Mouse (Mus musculus) liver, embryonic 14.5 days (tissue): ENCODE results near the gene Gipc1. TPM values are rescaled to one million over a fixed set of nuclear protein-coding genes. Genes with fewer than 3 reads are reported as not detected.

Source experiments
- ATAC-seq: fragments of 200-750 bp; cut with Nextera tagmentation; 2 replicates; pipeline ENCODE4 v1.8.0; 2017; ENCODE audit warnings: moderate number of reproducible peaks, mild to moderate bottlenecking, moderate library complexity; ENCODE audit not compliant: insufficient read depth
- DNase-seq, 3 experiments: peaks; one replicate each; pipeline ENCODE4 v3.0.0-alpha.2; 2012 to 2013; ENCODE audit warnings: low read depth in 3 of 3, low spot score in 3 of 3
- H3K27ac ChIP-seq: fragments of 300-500 bp; sonication (generic); 2 replicates; pipeline ENCODE4 v1.5.1; 2014; ENCODE audit warnings: moderate library complexity, mild to moderate bottlenecking, control low read depth, inconsistent platforms
- H3K27me3 ChIP-seq: fragments of 300-500 bp; sonication (generic); 2 replicates; pipeline ENCODE4 v1.6.1; 2014; ENCODE audit warnings: mild to moderate bottlenecking, low read length, moderate library complexity; ENCODE audit not compliant: control insufficient read depth, insufficient read depth
- H3K36me3 ChIP-seq: fragments of 300-500 bp; sonication (generic); replicated peaks from 2 replicates; pipeline ENCODE4 v1.6.1; 2014; ENCODE audit warnings: low read depth; ENCODE audit not compliant: control insufficient read depth, insufficient read depth
- H3K4me1 ChIP-seq, 2 experiments: fragments of 200-500 bp in 1 of 2; fragments of 300-500 bp in 1 of 2; sonication (generic) in 1 of 2; replicated peaks; 2 replicates each; pipeline ENCODE4 v1.6.1; 2012 to 2014; ENCODE audit warnings: antibody characterized with exemption in 1 of 2, inconsistent platforms in 1 of 2, low read length in 1 of 2; ENCODE audit not compliant: control insufficient read depth in 2 of 2, insufficient read depth in 2 of 2
- H3K4me2 ChIP-seq: fragments of 300-500 bp; sonication (generic); 2 replicates; pipeline ENCODE4 v1.6.1; 2014; ENCODE audit warnings: low read depth, mild to moderate bottlenecking, control low read depth, moderate library complexity
- H3K4me3 ChIP-seq, 2 experiments: fragments of 200-500 bp in 1 of 2; fragments of 300-500 bp in 1 of 2; sonication (generic) in 1 of 2; 2 replicates each; pipeline ENCODE4 v1.5.1; 2012 to 2014; ENCODE audit warnings: low read depth in 2 of 2, low read length in 2 of 2, mild to moderate bottlenecking in 2 of 2, control low read depth in 1 of 2, inconsistent platforms in 1 of 2, moderate library complexity in 1 of 2; ENCODE audit not compliant: insufficient read depth in 1 of 2
- H3K9ac ChIP-seq: fragments of 300-500 bp; sonication (generic); replicated peaks from 2 replicates; pipeline ENCODE4 v1.6.1; 2014; ENCODE audit warnings: mild to moderate bottlenecking, control low read depth, moderate library complexity
- H3K9me3 ChIP-seq: fragments of 300-500 bp; sonication (generic); 2 replicates; pipeline ENCODE4 v1.6.1; 2016; ENCODE audit warnings: low read length, mixed read lengths; ENCODE audit not compliant: control insufficient read depth
- CTCF ChIP-seq: IDR thresholded peaks from 2 replicates; pipeline ENCODE4 v1.5.1; 2016; ENCODE audit warnings: antibody characterized with exemption, low read depth, control low read depth
- EP300 ChIP-seq: IDR thresholded peaks from 2 replicates; pipeline ENCODE4 v1.6.1; 2016; ENCODE audit warnings: antibody characterized with exemption, low read depth
- WGBS: fragments of 180-500 bp; shearing (Covaris S2); extraction: QIAGEN DNeasy Blood & Tissue Kit; methylation state at CpG from one replicate; pipeline ENCODE4 v1.1.7; 2014; ENCODE audit not compliant: insufficient replicate concordance; 5-methylcytosine and 5-hydroxymethylcytosine counted together
- polyA plus RNA-seq, 2 experiments: library from polyadenylated mRNA; depleted of rRNA in 1 of 2; stranded (reverse) in 1 of 2; unstranded in 1 of 2; fragments of >200 nt; fragmentation: Nextera tagmentation in 1 of 2; extraction: Ambion mirVana in 1 of 2; gene quantifications; 2 replicates each; pipeline versions ENCODE4 v1.2.1 to v1.2.3; 2012 to 2014

Gipc1 gene
- polyA plus RNA-seq, 2 experiments = 27.2 to 32.5 TPM

- no peak for DNase-seq
- ATAC-seq = no peak
- Histone ChIP-seq H3K9ac (no peak overlapping the region), H3K36me3 (peaks cover 20% of the 10 kb centered on the region), H3K9me3 (no peaks in the 10 kb centered on the region), H3K4me2 (peak overlapping the region; percentile 22; the same call in 1 of the 2 replicates), H3K27ac (no peak overlapping the region), H3K4me3 (no peak overlapping the region), H3K27me3 (no peaks in the 10 kb centered on the region), H3K4me1 (peaks cover 11 to 22% of the 10 kb centered on the region in 2 experiments)
- WGBS = 33% methylated on average over 10 of the region's 10 CpGs
- no peak for TF ChIP-seq CTCF
- no peak for TF ChIP-seq EP300
Measured at GRCm38 (mm10) chr8:83693609-83694236, 41.2 kb downstream of the Gipc1 start.

- H3K27me3 ChIP-seq = no peaks in the 10 kb centered on the region
- no peak for TF ChIP-seq EP300
- no peak for TF ChIP-seq CTCF
- no peak overlapping the region for H3K27ac ChIP-seq
- no peak for ATAC-seq
- H3K9ac ChIP-seq = no peak overlapping the region
- DNase-seq = no peak
- peaks cover 20% of the 10 kb centered on the region for H3K36me3 ChIP-seq
- H3K4me3 ChIP-seq = no peak overlapping the region
- WGBS = 61% methylated on average over 11 of the region's 11 CpGs
- no peaks in the 10 kb centered on the region for H3K9me3 ChIP-seq
- H3K4me1 ChIP-seq = peaks cover 14 to 26% of the 10 kb centered on the region in 2 experiments
- H3K4me2 ChIP-seq = no peak overlapping the region
Measured at GRCm38 (mm10) chr8:83694369-83695160, 42.1 kb downstream of the Gipc1 start.

GRCm38 (mm10) chr8:83695351-83696106 is 43.1 kb downstream of the Gipc1 start:
- 45% methylated on average over 17 of the region's 17 CpGs for WGBS
- Histone ChIP-seq H3K4me2 (no peak overlapping the region), H3K36me3 (peaks cover 20% of the 10 kb centered on the region), H3K9ac (no peak overlapping the region), H3K4me3 (no peak overlapping the region), H3K27ac (no peak overlapping the region), H3K27me3 (no peaks in the 10 kb centered on the region), H3K9me3 (no peaks in the 10 kb centered on the region), H3K4me1 (peaks cover 15 to 31% of the 10 kb centered on the region in 2 experiments)
- ATAC-seq (no peak), DNase-seq (no peak)
- no peak for TF ChIP-seq EP300
- no peak for TF ChIP-seq CTCF

- Histone ChIP-seq H3K9ac (no peak overlapping the region), H3K36me3 (0 out of 2 replicates have a peak, but pooled peaks cover under 1% of the 10 kb centered on the region), H3K27me3 (no peaks in the 10 kb centered on the region), H3K9me3 (no peaks in the 10 kb centered on the region), H3K4me3 (peak overlapping the region; percentile 67), H3K4me1 (peaks cover 15 to 31% of the 10 kb centered on the region in 2 experiments), H3K27ac (no peak overlapping the region), H3K4me2 (peak overlapping the region; percentile 74)
- DNase-seq = no peak
- TF ChIP-seq EP300 (no peak), CTCF (no peak)
- no peak for ATAC-seq
- WGBS = 33% methylated on average over 19 of the region's 19 CpGs
Measured at GRCm38 (mm10) chr8:83697374-83698220, 45.1 kb downstream of the Gipc1 start.
